Mouse (Mus musculus) brain, adult 2 months (tissue): Measurements from ENCODE around the gene Lpin2.

ENCODE experiments used
- DNase-seq: peaks from one replicate; pipeline ENCODE4 v3.0.0; 2011; ENCODE audit warnings: low read depth, low spot score

Lpin2 gene

GRCm38 (mm10) chr17:71230108-71230709 lies 47.8 kb downstream of the Lpin2 start:
- DNase-seq, result no peak

GRCm38 (mm10) chr17:71231998-71232397 lies 49.6 kb downstream of the Lpin2 start:
- DNase-seq, result no peak

- no peak for DNase-seq
Observed at GRCm38 (mm10) chr17:71233210-71233609, 50.9 kb downstream of the Lpin2 start.

- DNase-seq, result no peak
Observed at GRCm38 (mm10) chr17:71234041-71234594, 51.8 kb downstream of the Lpin2 start.

- DNase-seq, result no peak
Observed at GRCm38 (mm10) chr17:71235229-71235958, 53.0 kb downstream of the Lpin2 start.

GRCm38 (mm10) chr17:71238494-71238893 lies 56.1 kb downstream of the Lpin2 start:
- no peak for DNase-seq

- no peak for DNase-seq
Observed at GRCm38 (mm10) chr17:71240811-71241210, 58.5 kb downstream of the Lpin2 start.

GRCm38 (mm10) chr17:71242666-71243065 lies 60.3 kb downstream of the Lpin2 start:
- no peak for DNase-seq

GRCm38 (mm10) chr17:71245133-71245532 lies 62.8 kb downstream of the Lpin2 start:
- no peak for DNase-seq

GRCm38 (mm10) chr17:71246022-71246421 lies 63.7 kb downstream of the Lpin2 start:
- no peak for DNase-seq

GRCm38 (mm10) chr17:71248963-71249362 lies 66.6 kb downstream of the Lpin2 start:
- DNase-seq, result peak; percentile 66

GRCm38 (mm10) chr17:71250046-71250445 lies 67.7 kb downstream of the Lpin2 start:
- DNase-seq, result no peak

- peak; percentile 80 for DNase-seq
Observed at GRCm38 (mm10) chr17:71250819-71251600, 68.7 kb downstream of the Lpin2 start.

- DNase-seq, result no peak
Observed at GRCm38 (mm10) chr17:71251601-71252001, 69.2 kb downstream of the Lpin2 start.

- peak; percentile 24 for DNase-seq
Observed at GRCm38 (mm10) chr17:71252101-71252500, 69.7 kb downstream of the Lpin2 start.

- DNase-seq, result no peak
Observed at GRCm38 (mm10) chr17:71253391-71253790, 71.0 kb downstream of the Lpin2 start.

GRCm38 (mm10) chr17:71254106-71254505 lies 71.7 kb downstream of the Lpin2 start:
- no peak for DNase-seq

- no peak for DNase-seq
Observed at GRCm38 (mm10) chr17:71254736-71255135, 72.4 kb downstream of the Lpin2 start.

- no peak for DNase-seq
Observed at GRCm38 (mm10) chr17:71256068-71256615, 73.8 kb downstream of the Lpin2 start.

GRCm38 (mm10) chr17:71256806-71257536 lies 74.6 kb downstream of the Lpin2 start:
- DNase-seq, result peak; percentile 16

GRCm38 (mm10) chr17:71259727-71260126 lies 77.4 kb downstream of the Lpin2 start:
- no peak for DNase-seq
